Mouse (Mus musculus): ENCODE data around the gene Adamts8. TPM values are rescaled to one million over a fixed set of nuclear protein-coding genes. Genes with fewer than 3 reads are reported as not detected.

The Adamts8 gene
- total and polyA plus RNA-seq, 3 experiments: not detected

- Histone ChIP-seq H3K9me3 (replicated peaks; ENCODE audit: insufficient read depth, low read length) (no peaks in the 10 kb centered on the region), H3K9ac (ENCODE audit: control insufficient read depth, low read depth, low read length, poor library complexity, severe bottlenecking) (no peak overlapping the region), H3K79me2 (ENCODE audit: control insufficient read depth, insufficient read depth, low read length, poor library complexity) (no peaks in the 10 kb centered on the region), H3K27me3 (ENCODE audit: control insufficient read depth in 1 of 2, insufficient read depth in 2 of 2, low read length in 2 of 2) (no peaks in the 10 kb centered on the region), H3K27ac (ENCODE audit: control insufficient read depth, low read depth, low read length) (no peak overlapping the region), H3K4me3 (ENCODE audit: control insufficient read depth in 1 of 2, insufficient read depth in 1 of 2, low read depth in 2 of 2, low read length in 2 of 2) (no peak overlapping the region), H3K4me1 (ENCODE audit: control insufficient read depth in 1 of 2, insufficient read depth in 2 of 2, low read length in 2 of 2) (no peaks in the 10 kb centered on the region), H3K36me3 (ENCODE audit: control insufficient read depth in 1 of 2, insufficient read depth in 2 of 2, low read length in 2 of 2) (no peaks in the 10 kb centered on the region)
- TF ChIP-seq HCFC1 (IDR thresholded peaks at IDR 0.05; ENCODE audit: low read depth, low read length): no peak
- TF ChIP-seq RCOR1 (IDR thresholded peaks at IDR 0.05; ENCODE audit: low read depth, low read length): no peak
- TF ChIP-seq TCF12 (IDR thresholded peaks at IDR 0.05; ENCODE audit: low read depth, low read length): no peak
- TF ChIP-seq ZNF384 (IDR thresholded peaks at IDR 0.05; ENCODE audit: low read depth, low read length): no peak
- DNase-seq (ENCODE audit: low read depth, low spot score): no peak
These were observed 2.9 kb downstream of the Adamts8 start for GRCm38 (mm10) chr9:30945276-30945675.

GRCm38 (mm10) chr9:30949422-30949821 is 7.1 kb downstream of the Adamts8 start:
- Histone ChIP-seq H3K9me3 (replicated peaks; ENCODE audit: insufficient read depth, low read length) (no peaks in the 10 kb centered on the region), H3K4me3 (ENCODE audit: control insufficient read depth in 1 of 2, insufficient read depth in 1 of 2, low read depth in 2 of 2, low read length in 2 of 2) (no peak overlapping the region), H3K27me3 (ENCODE audit: control insufficient read depth in 1 of 2, insufficient read depth in 2 of 2, low read length in 2 of 2) (no peaks in the 10 kb centered on the region), H3K9ac (ENCODE audit: control insufficient read depth, low read depth, low read length, poor library complexity, severe bottlenecking) (no peak overlapping the region), H3K4me1 (ENCODE audit: control insufficient read depth in 1 of 2, insufficient read depth in 2 of 2, low read length in 2 of 2) (no peaks in the 10 kb centered on the region), H3K36me3 (ENCODE audit: control insufficient read depth in 1 of 2, insufficient read depth in 2 of 2, low read length in 2 of 2) (no peaks in the 10 kb centered on the region), H3K27ac (ENCODE audit: control insufficient read depth, low read depth, low read length) (no peak overlapping the region), H3K79me2 (ENCODE audit: control insufficient read depth, insufficient read depth, low read length, poor library complexity) (no peaks in the 10 kb centered on the region)
- no peak for DNase-seq (ENCODE audit: low read depth, low spot score)
- TF ChIP-seq POLR2A (IDR thresholded peaks at IDR 0.05; ENCODE audit: control insufficient read depth in 1 of 2, insufficient read depth in 1 of 2, low read depth in 1 of 2, low read length in 2 of 2, poor library complexity in 1 of 2): no peak
- no peak for TF ChIP-seq MEF2A (IDR thresholded peaks at IDR 0.05; ENCODE audit: extremely low read depth, insufficient replicate concordance, low read depth, low read length, poor library complexity, severe bottlenecking)
- TF ChIP-seq NELFE (IDR thresholded peaks at IDR 0.05; ENCODE audit: low read depth, low read length): no peak
- TF ChIP-seq JUND (IDR thresholded peaks at IDR 0.05; ENCODE audit: low read depth, low read length): no peak
- TF ChIP-seq BHLHE40 (IDR thresholded peaks at IDR 0.05; ENCODE audit: borderline replicate concordance, low read depth, low read length): no peak
- TF ChIP-seq KAT2A (conservative IDR thresholded peaks at IDR 0.05; ENCODE audit: low read depth, low read length): no peak
- TF ChIP-seq POLR2AphosphoS2 (IDR thresholded peaks at IDR 0.05; ENCODE audit: low read length): no peak
- no peak for TF ChIP-seq MAZ (IDR thresholded peaks at IDR 0.05; ENCODE audit: low read depth, low read length)
- no peak for TF ChIP-seq MYC (IDR thresholded peaks at IDR 0.05; ENCODE audit: low read depth, low read length)
- TF ChIP-seq ELF1 (IDR thresholded peaks at IDR 0.05; ENCODE audit: low read depth, low read length): no peak
- no peak for TF ChIP-seq POLR2AphosphoS5 (IDR thresholded peaks at IDR 0.05; ENCODE audit: borderline replicate concordance, low read depth, low read length)
- TF ChIP-seq RCOR1 (IDR thresholded peaks at IDR 0.05; ENCODE audit: low read depth, low read length): no peak
- TF ChIP-seq UBTF (IDR thresholded peaks at IDR 0.05; ENCODE audit: borderline replicate concordance, insufficient read depth, low read depth, low read length): no peak
- no peak for TF ChIP-seq CHD1 (IDR thresholded peaks at IDR 0.05; ENCODE audit: low read depth, low read length)
